Mouse (Mus musculus): ENCODE measurements at regions not wholly inside any gene's neighbourhood (a gene's known extent, or its start where the extent isn't known, plus 50 kb on each side); places are given as distances from the start of the nearest gene placed in this dataset.

- peak; percentile 62 for ATAC-seq (ENCODE audit: low TSS enrichment)
Observed at GRCm38 (mm10) chr7:53608756-53609155, 1226.5 kb upstream of the Luzp2 start.
